Mouse (Mus musculus) ES-Bruce4 (cell line): ENCODE measurements around the gene Fam69a.

Experiments
- CTCF ChIP-seq: IDR thresholded peaks from one replicate; pipeline ENCODE4 v1.8.1; 2011; ENCODE audit warnings: low read depth, low read length
- POLR2A ChIP-seq: IDR thresholded peaks from one replicate; pipeline ENCODE4 v1.8.1; 2011; ENCODE audit warnings: low read length; ENCODE audit not compliant: insufficient read depth

DNA sequence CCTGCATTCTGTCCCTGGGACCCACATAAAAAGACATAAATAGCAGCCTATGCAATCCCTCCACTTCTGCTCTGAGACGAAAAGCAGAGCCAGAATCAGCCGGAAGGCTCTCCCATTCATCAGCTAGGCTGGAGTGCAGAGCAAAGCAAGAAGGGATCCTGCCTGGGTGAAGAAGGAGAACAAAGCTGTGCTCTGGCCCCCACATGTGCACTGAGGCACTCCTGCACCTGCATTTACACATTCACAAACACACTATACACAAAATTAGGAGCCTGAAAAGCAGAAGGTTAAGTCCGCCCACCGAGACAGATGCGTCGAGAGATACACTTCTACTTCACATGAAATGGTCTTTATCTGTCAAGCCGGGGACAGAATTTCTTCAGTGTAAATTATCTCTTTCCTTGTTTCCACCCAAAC lies 113.0 kb downstream of the Fam69a start:
- TF ChIP-seq CTCF (no peak), POLR2A (no peak)
